7 mouse cellular contexts compared by ENCODE assay signal in genomic region chr3:28577301-28577700, GRCm38 (mm10).
DNase-seq lines count a peak whose midpoint lies in the region; ATAC-seq and TF ChIP-seq lines count a peak whose summit lies in the region.

No protein-coding gene starts in this region.

- H3K27me3 ChIP-seq in embryonic facial prominence, embryonic 12.5 days: no peaks in the 10 kb centered on the region
- no peaks in the 10 kb centered on the region for H3K27me3 ChIP-seq in heart, postnatal 0 days (ENCODE audit: control insufficient read depth, insufficient read depth, low read length)

- DNase-seq in ovary, adult 18-20 months (ENCODE audit: low spot score): peak; percentile 13
- no peak for DNase-seq in ovary, postnatal 10 days (ENCODE audit: low spot score)
- no peak for DNase-seq in heart, postnatal 0 days (ENCODE audit: low spot score)
- peak; percentile 55 to 65 for DNase-seq in left cerebral cortex, postnatal 14 days (ENCODE audit: low spot score in 2 of 2)
- DNase-seq in right cerebral cortex, postnatal 10 days (ENCODE audit: low spot score in 2 of 2): peak; percentile 71 to 76

- peaks cover 9% of the 10 kb centered on the region; the same call in 1 of the 2 replicates for H3K4me1 ChIP-seq in embryonic facial prominence, embryonic 12.5 days
- 0 out of 2 replicates have a peak, but pooled peaks cover 6% of the 10 kb centered on the region for H3K4me1 ChIP-seq in heart, postnatal 0 days (ENCODE audit: control insufficient read depth, insufficient read depth)

- H3K27ac ChIP-seq in embryonic facial prominence, embryonic 12.5 days: no peak overlapping the region
- no peak overlapping the region for H3K27ac ChIP-seq in heart, postnatal 0 days (ENCODE audit: low read depth)

- TF ChIP-seq CTCF in heart, postnatal 0 days (IDR thresholded peaks at IDR 0.05; ENCODE audit: low read depth): no peak

- no peaks in the 10 kb centered on the region for H3K9me3 ChIP-seq in embryonic facial prominence, embryonic 12.5 days
- no peaks in the 10 kb centered on the region for H3K9me3 ChIP-seq in heart, postnatal 0 days (replicated peaks; ENCODE audit: control insufficient read depth, low read length)

- H3K4me3 ChIP-seq in embryonic facial prominence, embryonic 12.5 days: no peak overlapping the region
- H3K4me3 ChIP-seq in heart, postnatal 0 days (ENCODE audit: low read depth, low read length): no peak overlapping the region

- TF ChIP-seq EP300 in heart, postnatal 0 days (IDR thresholded peaks at IDR 0.05; ENCODE audit: low read depth): no peak

- peak overlapping the region; percentile 34 for H3K4me2 ChIP-seq in embryonic facial prominence, embryonic 12.5 days (replicated peaks)
- peak overlapping the region; percentile 35 for H3K4me2 ChIP-seq in heart, postnatal 0 days (ENCODE audit: low read depth, low read length)

- peak; percentile 59; the same call in 1 of the 2 replicates for ATAC-seq in embryonic facial prominence, embryonic 12.5 days (ENCODE audit: insufficient number of reproducible peaks, insufficient read depth, low FRiP score, low TSS enrichment)
- ATAC-seq in heart, postnatal 0 days (ENCODE audit: insufficient read depth, low read depth): peak; percentile 41; the same call in 1 of the 2 replicates
- no peak for ATAC-seq in CD4-positive, CD25-positive, alpha-beta regulatory T cell, adult 4 months

- no peak overlapping the region for H3K9ac ChIP-seq in embryonic facial prominence, embryonic 12.5 days
- no peak overlapping the region for H3K9ac ChIP-seq in heart, postnatal 0 days (replicated peaks; ENCODE audit: low read depth, low read length)

- H3K36me3 ChIP-seq in embryonic facial prominence, embryonic 12.5 days: no peaks in the 10 kb centered on the region
- H3K36me3 ChIP-seq in heart, postnatal 0 days (replicated peaks; ENCODE audit: control insufficient read depth, insufficient read depth, low read length): peaks cover 6% of the 10 kb centered on the region; the same call in 1 of the 2 replicates

- intact Hi-C loops in left cerebral cortex, postnatal 14 days (cut with DNase I): no loop called here

- WGBS in embryonic facial prominence, embryonic 12.5 days: 20% methylated on average over 15 of the region's 15 CpGs
- WGBS in heart, postnatal 0 days: 27% methylated on average over 15 of the region's 15 CpGs

Comparison
In these comparisons a context has a peak if more than half of its experiments do, and no peak if none do; other contexts are left out.
1. DNase-seq: peak in ovary, adult 18-20 months (single experiment), left cerebral cortex, postnatal 14 days (2 of 2) and right cerebral cortex, postnatal 10 days (2 of 2); none in ovary, postnatal 10 days (single experiment) and heart, postnatal 0 days (single experiment).